In the genomic region with DNA sequence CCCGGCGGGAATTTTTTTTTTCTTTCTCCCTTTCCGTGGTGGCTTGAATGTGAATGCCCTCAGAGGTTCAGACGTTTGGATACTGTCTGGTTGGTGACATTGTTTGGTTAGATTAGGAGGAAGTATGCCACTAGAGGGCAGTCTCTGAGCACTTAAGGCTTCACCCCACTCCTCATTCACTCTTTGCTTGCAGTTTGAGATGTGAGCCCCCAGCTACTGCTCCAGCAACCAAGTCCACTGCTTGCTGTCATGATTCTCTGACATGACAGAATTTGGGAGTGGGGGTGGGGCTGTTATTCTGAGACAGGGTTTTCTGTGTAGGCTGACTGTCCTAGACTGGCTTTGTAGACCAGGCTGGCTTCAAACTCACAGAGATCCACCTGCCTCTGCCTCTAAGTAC, we compare ENCODE assay signal across 10 mouse cellular contexts. TPM values are rescaled to one million over a fixed set of nuclear protein-coding genes. Genes with fewer than 3 reads are reported as not detected.
DNase-seq lines count a peak whose midpoint lies in the region; ATAC-seq and TF ChIP-seq lines count a peak whose summit lies in the region.
"Had no signal": no experiment of that assay in that cellular context is flagged by ENCODE, and none has a peak within 500 bp of the region (broad histone marks: within the 10 kb centered on the region; RNA-seq: fewer than 3 reads in every experiment).

No protein-coding gene starts in this region.

- no peaks in the 10 kb centered on the region for H3K27me3 ChIP-seq in heart, adult 2 months (ENCODE audit: control insufficient read depth, insufficient read depth, low read length)
- H3K27me3 ChIP-seq in heart, embryonic 12.5 days (replicated peaks) = no peaks in the 10 kb centered on the region
- no peaks in the 10 kb centered on the region for H3K27me3 ChIP-seq in lung, postnatal 0 days (replicated peaks; ENCODE audit: insufficient read depth, low read length)

- no peaks in the 10 kb centered on the region for H3K9me3 ChIP-seq in heart, embryonic 12.5 days (replicated peaks)
- no peaks in the 10 kb centered on the region for H3K9me3 ChIP-seq in lung, postnatal 0 days (ENCODE audit: low read length)

- no peak overlapping the region for H3K4me3 ChIP-seq in heart, adult 2 months
- H3K4me3 ChIP-seq in heart, embryonic 12.5 days = no peak overlapping the region
- no peak overlapping the region for H3K4me3 ChIP-seq in lung, postnatal 0 days (ENCODE audit: low read depth, low read length)

- H3K79me2 ChIP-seq in heart, adult 2 months (replicated peaks; ENCODE audit: control insufficient read depth, insufficient read depth, low read length) = no peaks in the 10 kb centered on the region

- H3K27ac ChIP-seq in heart, adult 2 months = no peak overlapping the region
- H3K27ac ChIP-seq in heart, embryonic 12.5 days (ENCODE audit: poor library complexity, severe bottlenecking) = no peak overlapping the region
- no peak overlapping the region for H3K27ac ChIP-seq in lung, postnatal 0 days (ENCODE audit: low read length)

- no peaks in the 10 kb centered on the region for H3K36me3 ChIP-seq in heart, adult 2 months (ENCODE audit: control insufficient read depth, insufficient read depth, low read length)
- H3K36me3 ChIP-seq in heart, embryonic 12.5 days = peaks cover 4% of the 10 kb centered on the region; the same call in 1 of the 2 replicates
- H3K36me3 ChIP-seq in lung, postnatal 0 days (ENCODE audit: insufficient read depth, low read length) = no peaks in the 10 kb centered on the region

- DNase-seq in heart, adult 2 months = no peak
- peak; percentile 38 to 49 for DNase-seq in right cerebral cortex, adult 2 months (ENCODE audit: low spot score in 2 of 2)
- no peak for DNase-seq in right cerebral cortex, postnatal 36 days (ENCODE audit: low spot score in 2 of 2)
- peak; percentile 47 for DNase-seq in c-Kit-positive CD71-positive TER-119-positive erythroid progenitor cells, embryonic 14.5 days (ENCODE audit: low spot score)
- DNase-seq in lung, postnatal 0 days (ENCODE audit: low spot score) = peak; percentile 58
- DNase-seq in urinary bladder, adult 2 months (ENCODE audit: low spot score) = no peak
- DNase-seq in cerebellum, adult 11-12 months = no peak

- no peak overlapping the region for H3K9ac ChIP-seq in heart, adult 2 months (ENCODE audit: low read depth, low read length)
- no peak overlapping the region for H3K9ac ChIP-seq in heart, embryonic 12.5 days
- no peak overlapping the region for H3K9ac ChIP-seq in lung, postnatal 0 days (replicated peaks; ENCODE audit: low read depth)

- TF ChIP-seq CTCF in heart, adult 2 months (IDR thresholded peaks at IDR 0.05) = peak; percentile 78
- peak; percentile 70 for TF ChIP-seq CTCF in lung, postnatal 0 days (IDR thresholded peaks at IDR 0.05)

- intact Hi-C loops in heart, adult 2 months (cut with DNase I) = loop anchor here (2.0 kb wide), 1 partner anchor 35 kb away; no protein-coding TSS in a partner anchor

- ATAC-seq in heart, embryonic 12.5 days (ENCODE audit: insufficient number of reproducible peaks, low FRiP score) = no peak
- no peak for ATAC-seq in lung, postnatal 0 days

- no peak for TF ChIP-seq EP300 in heart, adult 2 months (IDR thresholded peaks at IDR 0.05; ENCODE audit: insufficient read depth, low read depth, low read length)
- TF ChIP-seq EP300 in lung, postnatal 0 days (IDR thresholded peaks at IDR 0.05) = no peak

- no peak overlapping the region for H3K4me2 ChIP-seq in heart, embryonic 12.5 days
- H3K4me2 ChIP-seq in lung, postnatal 0 days (replicated peaks; ENCODE audit: low read depth, low read length) = no peak overlapping the region

- no peaks in the 10 kb centered on the region for H3K4me1 ChIP-seq in heart, adult 2 months (ENCODE audit: control insufficient read depth, insufficient read depth, low read length)
- H3K4me1 ChIP-seq in heart, embryonic 12.5 days (replicated peaks) = no peaks in the 10 kb centered on the region
- H3K4me1 ChIP-seq in lung, postnatal 0 days (ENCODE audit: insufficient read depth, low read depth, low read length) = no peaks in the 10 kb centered on the region

- no peak for TF ChIP-seq POLR2A in heart, adult 2 months (IDR thresholded peaks at IDR 0.05; ENCODE audit: insufficient read depth, low read depth, low read length)

- 7% methylated on average over 4 of the region's 4 CpGs for WGBS in heart, adult 2 months
- WGBS in heart, embryonic 12.5 days = 2% methylated on average over 4 of the region's 4 CpGs
- WGBS in lung, postnatal 0 days = 8% methylated on average over 4 of the region's 4 CpGs

RNA-seq across cellular contexts. Expression of a gene that starts 12.9 kb away (rescaled TPM):
- total RNA-seq in heart, adult 2 months (2021) = 10 to 100 TPM; 38.9 to 41.9 TPM
- polyA plus RNA-seq in heart, adult 2 months (2012; rRNA removed) = 41.2 and 42.3 TPM in 2 replicates
- 24.6 and 24.9 TPM in 2 replicates for polyA plus RNA-seq in heart, embryonic 12.5 days (2016; fragmentation: Nextera tagmentation; extraction: Ambion mirVana)
- polyA plus RNA-seq in lung, postnatal 0 days (2015; fragmentation: Nextera tagmentation; extraction: Ambion mirVana) = 16.4 and 16.5 TPM in 2 replicates
- 47.0 and 48.2 TPM in 2 replicates for polyA plus RNA-seq in urinary bladder, adult 2 months (2012; rRNA removed)

RNA-seq across cellular contexts. Expression of a gene that starts 17.0 kb away (rescaled TPM):
- 10 to 100 TPM; 62.4 to 65.8 TPM for total RNA-seq in heart, adult 2 months (2021)
- 88.6 and 123 TPM in 2 replicates for polyA plus RNA-seq in heart, adult 2 months (2012; rRNA removed)
- polyA plus RNA-seq in heart, embryonic 12.5 days (2016; fragmentation: Nextera tagmentation; extraction: Ambion mirVana) = 46.9 and 49.6 TPM in 2 replicates
- 40.8 and 43.2 TPM in 2 replicates for polyA plus RNA-seq in lung, postnatal 0 days (2015; fragmentation: Nextera tagmentation; extraction: Ambion mirVana)
- 42.5 and 50.1 TPM in 2 replicates for polyA plus RNA-seq in urinary bladder, adult 2 months (2012; rRNA removed)

RNA-seq across cellular contexts. Expression of a gene that starts 32.0 kb away (rescaled TPM):
- total RNA-seq in heart, adult 2 months (2021) = 100 to 1,000 TPM; 117 to 262 TPM
- 204 and 212 TPM in 2 replicates for polyA plus RNA-seq in heart, adult 2 months (2012; rRNA removed)
- polyA plus RNA-seq in heart, embryonic 12.5 days (2016; fragmentation: Nextera tagmentation; extraction: Ambion mirVana) = 276 and 282 TPM in 2 replicates
- not detected in 2 replicates for polyA plus RNA-seq in lung, postnatal 0 days (2015; fragmentation: Nextera tagmentation; extraction: Ambion mirVana)
- polyA plus RNA-seq in urinary bladder, adult 2 months (2012; rRNA removed) = 0.09 TPM in 1 of 2 replicates, not detected in the other
- polyA plus RNA-seq: limb, embryonic 11.5 days; stomach, embryonic 14.5 days had no signal

RNA-seq across cellular contexts. Expression of a gene that starts 46.9 kb away (rescaled TPM):
- 1,000 to 10,000 TPM; 1,237 to 1,820 TPM for total RNA-seq in heart, adult 2 months (2021)
- polyA plus RNA-seq in heart, adult 2 months (2012; rRNA removed) = 4,085 and 4,474 TPM in 2 replicates
- 5,688 and 5,948 TPM in 2 replicates for polyA plus RNA-seq in heart, embryonic 12.5 days (2016; fragmentation: Nextera tagmentation; extraction: Ambion mirVana)
- polyA plus RNA-seq in lung, postnatal 0 days (2015; fragmentation: Nextera tagmentation; extraction: Ambion mirVana) = 1.6 and 2.8 TPM in 2 replicates
- 0.19 and 0.41 TPM in 2 replicates for polyA plus RNA-seq in urinary bladder, adult 2 months (2012; rRNA removed)

RNA-seq across cellular contexts. Expression of a gene that starts 49.1 kb away (rescaled TPM):
- total RNA-seq in heart, adult 2 months (2021) = 100 to 1,000 TPM; 626 to 697 TPM
- 395 and 619 TPM in 2 replicates for polyA plus RNA-seq in heart, adult 2 months (2012; rRNA removed)
- 121 and 123 TPM in 2 replicates for polyA plus RNA-seq in heart, embryonic 12.5 days (2016; fragmentation: Nextera tagmentation; extraction: Ambion mirVana)
- 19.7 and 22.5 TPM in 2 replicates for polyA plus RNA-seq in lung, postnatal 0 days (2015; fragmentation: Nextera tagmentation; extraction: Ambion mirVana)
- 49.7 and 68.9 TPM in 2 replicates for polyA plus RNA-seq in urinary bladder, adult 2 months (2012; rRNA removed)

Comparison
In these comparisons a context has a peak if more than half of its experiments do, and no peak if none do; other contexts are left out.
1. DNase-seq: peak in right cerebral cortex, adult 2 months (2 of 2), c-Kit-positive CD71-positive TER-119-positive erythroid progenitor cells, embryonic 14.5 days (single experiment) and lung, postnatal 0 days (single experiment); none in heart, adult 2 months (0 of 2), right cerebral cortex, postnatal 36 days (0 of 2), urinary bladder, adult 2 months (single experiment) and cerebellum, adult 11-12 months (single experiment).
2. RNA of a gene that starts 32.0 kb away (polyA plus RNA-seq): 276 to 282 TPM in heart, embryonic 12.5 days and 204 to 212 TPM in heart, adult 2 months; not detected in lung, postnatal 0 days and 0.09 TPM in urinary bladder, adult 2 months; every median in the first group is over 100 times any median in the second.